Mouse (Mus musculus): ENCODE results near the gene Rassf2.

Gene Rassf2

DNA sequence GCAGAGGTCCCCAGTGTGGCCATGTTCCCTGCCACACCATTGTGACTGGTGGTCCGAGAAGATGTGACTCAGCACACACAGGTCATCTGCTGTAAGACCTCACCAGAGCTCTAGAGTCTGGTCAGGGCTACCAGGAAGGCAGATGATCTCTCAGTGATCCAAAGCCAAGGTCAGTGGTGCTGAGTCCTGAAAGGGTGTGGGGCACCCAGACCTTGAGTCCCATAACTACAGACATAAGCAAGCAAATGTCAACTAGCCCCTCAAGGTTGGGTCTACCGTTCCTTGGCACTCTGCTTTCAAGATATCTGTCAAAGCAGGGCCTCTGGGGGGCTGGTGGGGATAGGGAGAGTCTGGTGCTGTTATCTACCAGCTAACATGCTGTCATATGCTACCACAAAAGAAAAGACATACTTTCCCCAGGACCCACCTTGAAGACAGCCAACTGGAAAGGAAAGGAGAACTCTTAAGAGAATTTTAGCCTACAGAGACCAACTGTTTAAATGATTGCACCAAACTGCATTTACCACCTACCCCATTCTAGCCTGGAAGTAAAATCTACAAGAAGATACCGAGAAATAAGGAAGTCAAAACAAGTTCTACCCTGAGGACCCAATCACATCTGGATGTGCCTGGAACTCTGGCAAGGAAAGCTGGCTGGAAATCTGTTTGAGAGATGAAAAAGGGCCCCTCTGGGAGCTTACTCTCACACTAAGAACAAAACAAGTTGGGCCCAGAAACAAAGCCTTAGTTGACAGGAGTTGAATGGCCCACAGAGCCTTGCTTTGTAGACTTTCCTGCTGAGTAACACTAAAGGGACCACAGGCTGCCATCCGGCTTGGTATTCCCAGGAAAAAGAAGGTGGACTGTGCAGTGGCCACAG, 4.8 kb upstream of the Rassf2 start:
- DNase-seq: no peak

DNA sequence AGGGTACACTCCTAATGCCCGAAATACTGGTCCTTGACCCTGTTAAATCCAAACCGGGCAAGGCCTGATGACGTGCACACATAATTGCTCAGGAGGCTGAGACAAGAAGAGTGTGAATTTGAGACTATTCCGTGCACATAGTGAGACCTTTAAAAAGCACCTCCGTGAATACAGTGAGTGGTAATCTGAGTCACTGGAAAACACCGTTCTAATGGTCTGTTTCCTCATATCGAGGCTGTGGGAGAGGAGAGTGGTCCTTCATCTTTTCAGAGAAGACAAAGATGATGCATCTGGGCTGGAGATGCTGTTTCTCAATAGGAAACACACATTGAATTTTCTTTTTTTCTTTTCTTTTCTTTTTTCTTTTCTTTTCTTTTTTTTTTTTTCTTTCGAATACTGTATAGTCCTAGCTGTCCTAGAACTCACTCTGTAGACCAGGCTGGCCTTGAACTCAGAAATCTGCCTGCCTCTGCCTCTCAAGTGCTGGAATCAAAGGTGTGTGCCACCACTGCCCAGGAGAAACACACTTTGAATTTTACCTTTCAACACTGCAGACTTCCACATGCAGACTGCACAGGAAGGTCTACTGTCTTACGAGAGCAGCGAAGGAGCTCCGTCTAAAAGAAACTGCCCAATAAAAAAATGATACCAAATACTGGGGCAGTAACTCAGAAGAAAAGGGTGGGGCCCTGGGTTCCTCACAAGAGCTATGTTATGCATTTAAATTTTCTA, 1.5 kb upstream of the Rassf2 start:
- no peak for DNase-seq

DNA sequence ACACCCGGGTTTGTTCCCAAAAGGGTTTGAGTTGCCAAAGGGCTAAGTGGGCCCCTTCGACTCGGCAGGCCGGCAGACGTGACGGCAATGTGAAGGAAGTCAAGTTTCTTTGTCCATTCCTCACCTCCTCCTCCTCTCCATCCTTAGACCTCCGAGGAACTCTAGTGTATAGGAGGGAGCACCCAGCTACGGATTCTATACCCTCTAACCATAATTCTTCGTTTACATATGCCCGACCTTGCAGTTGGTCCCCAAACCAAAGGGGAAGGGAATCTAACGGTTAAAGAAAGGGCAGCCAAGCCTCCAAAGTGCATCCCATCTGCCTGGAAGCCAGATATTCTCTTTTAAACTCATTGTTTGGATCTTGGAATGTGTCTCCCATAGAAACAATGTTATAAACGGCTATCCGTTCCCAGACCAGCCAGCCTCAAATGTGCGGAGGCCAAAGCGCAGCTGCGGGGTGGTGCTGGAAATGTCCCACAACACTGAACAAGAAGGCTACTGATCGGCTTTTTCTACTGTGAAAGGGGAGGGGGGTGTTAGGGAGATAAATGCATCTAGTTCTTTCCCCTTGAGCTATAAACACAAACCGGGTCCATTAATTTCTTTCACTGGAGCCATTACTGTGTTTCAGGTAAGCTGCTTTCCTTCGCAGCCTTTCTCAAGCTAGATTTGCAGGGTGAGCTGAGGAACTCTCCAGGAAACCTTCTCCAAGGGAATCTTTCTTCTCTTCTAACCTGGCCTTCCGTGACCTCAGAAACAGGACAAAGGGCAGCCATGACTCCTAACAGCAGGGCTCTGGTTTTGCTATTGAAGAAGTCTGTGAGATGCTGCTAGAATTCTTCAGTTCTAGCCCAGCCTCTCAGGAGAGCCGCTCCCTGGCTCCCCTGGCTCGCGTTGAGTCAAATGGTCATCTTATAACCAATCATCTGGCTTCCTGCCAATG, 633 bp upstream of the Rassf2 start:
- no peak for DNase-seq

DNA sequence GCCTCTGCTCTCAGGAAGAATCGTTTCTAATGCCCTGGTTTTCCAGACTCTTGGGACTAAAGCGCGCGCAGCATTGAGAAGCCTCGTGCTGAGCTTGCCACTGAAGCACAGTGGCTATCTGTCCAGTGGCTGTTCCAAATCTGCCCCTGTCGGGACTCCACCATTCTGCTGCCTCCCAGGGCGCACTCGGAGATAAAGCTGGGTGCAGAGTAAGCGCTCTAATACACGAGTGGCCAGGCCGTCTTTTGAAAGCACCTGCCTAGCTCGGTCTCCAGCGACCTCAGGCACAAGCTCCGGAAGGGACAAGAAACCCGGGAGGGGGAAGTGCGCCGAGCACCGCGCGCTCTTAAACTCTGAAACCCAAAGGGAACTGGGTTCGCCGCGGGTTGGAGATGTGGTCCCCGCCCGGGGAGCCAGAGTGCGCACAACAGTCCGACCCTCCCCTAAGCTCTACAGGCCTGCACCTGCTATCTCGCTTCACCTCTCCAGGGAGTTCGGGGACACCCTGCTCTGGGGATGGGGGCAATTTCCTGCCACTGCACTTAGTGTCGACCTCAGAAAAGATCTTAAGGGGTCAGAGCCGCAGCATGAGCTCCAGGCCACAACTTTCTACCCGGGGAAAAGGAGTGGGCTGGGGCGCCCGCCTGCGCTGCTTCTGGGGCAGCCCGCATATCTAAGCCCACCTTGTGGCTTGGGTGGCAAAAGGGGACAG, 1.0 kb downstream of the Rassf2 start:
- DNase-seq: peak in 1 of 2 experiments; percentile 19

DNA sequence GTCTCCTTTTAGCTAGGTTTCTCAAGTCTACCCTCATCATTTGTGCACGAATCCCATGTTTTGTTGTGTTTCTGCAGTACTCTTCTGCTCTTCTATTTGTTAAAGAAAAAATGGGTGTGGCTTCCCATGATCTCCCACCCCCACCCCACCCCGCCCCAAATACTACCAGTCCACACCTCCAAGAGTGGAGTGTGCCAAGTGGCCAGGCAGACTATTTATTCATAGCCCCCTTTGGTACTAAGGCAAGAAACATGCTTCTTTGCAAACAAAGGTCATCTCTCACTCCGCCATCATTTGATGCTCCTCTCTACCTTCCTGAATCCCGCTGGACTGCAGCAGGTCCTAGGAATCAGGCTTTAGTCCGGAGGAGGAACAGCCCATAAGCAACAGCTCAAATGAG, 2.0 kb downstream of the Rassf2 start:
- no peak for DNase-seq

DNA sequence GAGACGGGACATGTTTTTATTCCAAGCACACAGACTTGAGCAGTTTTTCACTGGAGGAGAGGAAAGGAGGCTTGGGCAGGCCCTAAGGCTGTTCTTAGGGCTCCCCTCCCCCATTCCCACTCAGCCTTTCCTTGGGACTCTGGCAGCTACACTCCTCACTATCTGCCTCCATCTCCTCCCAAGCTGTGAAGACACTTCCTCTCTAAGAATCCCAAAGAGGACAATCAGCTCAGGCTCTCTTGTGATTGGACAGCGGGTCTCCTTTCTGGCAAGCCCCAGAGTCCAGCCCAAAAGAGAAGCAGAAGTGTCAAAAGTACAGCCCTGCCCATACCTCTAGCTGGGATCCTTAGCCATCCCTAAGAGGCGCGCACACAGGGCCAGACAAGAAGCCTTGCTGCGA, 2.7 kb downstream of the Rassf2 start:
- no peak for DNase-seq

DNA sequence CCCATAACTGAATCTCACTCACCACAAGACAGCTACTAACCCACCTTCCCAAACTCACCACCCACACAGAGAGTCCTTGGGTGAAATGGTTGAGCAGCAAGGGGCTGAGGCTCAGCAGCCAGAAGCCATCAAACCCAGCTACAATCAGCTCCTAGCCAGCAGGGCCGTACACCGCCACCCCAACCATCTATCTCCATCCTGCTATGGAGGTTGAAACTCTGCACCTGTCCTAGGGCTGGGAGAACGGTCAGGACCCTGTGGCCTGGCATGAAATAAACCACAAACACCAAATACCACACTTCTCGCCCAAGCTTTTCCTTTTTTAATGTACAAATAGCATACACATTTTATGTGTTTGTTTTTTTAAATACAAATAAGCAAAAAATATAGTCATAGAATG, 6.0 kb downstream of the Rassf2 start:
- DNase-seq: no peak

DNA sequence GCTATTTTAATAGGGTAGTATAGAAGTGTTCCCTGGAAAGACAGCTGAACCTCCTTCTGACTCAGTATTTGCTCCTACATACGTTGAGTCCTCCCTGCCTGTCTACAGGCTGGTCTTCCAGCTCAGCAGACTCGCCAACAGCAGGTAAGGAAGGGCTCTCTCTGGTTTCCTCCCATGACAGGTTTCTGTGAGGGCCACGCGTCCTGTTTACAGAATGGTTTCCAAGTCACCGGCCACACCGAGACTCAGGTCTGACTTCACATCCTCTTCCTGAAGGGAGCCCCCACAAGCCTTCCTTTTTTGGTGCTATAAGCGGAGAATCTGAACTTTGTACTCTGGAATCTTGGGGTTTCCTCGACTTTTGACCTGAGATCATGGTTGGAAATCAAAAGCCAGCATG, 7.4 kb downstream of the Rassf2 start:
- DNase-seq: no peak

DNA sequence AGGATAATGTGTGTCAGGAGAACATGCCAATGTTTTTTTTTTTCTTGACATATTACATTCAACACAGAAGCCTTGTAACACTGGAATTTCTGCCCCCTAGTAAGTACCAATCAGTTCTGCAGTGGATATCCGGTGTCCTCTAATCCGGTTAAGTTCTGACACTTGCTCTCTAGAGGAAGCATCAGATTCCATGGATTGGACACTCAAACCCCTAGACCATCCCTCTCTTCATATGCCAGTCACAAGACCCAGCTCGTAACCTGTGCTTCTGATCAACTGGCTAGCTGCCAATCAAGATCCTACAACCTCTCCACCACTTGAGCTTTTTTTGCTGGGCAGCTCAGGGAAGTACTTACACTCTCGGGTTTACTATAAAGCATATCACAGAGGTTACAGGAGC, 8.4 kb downstream of the Rassf2 start:
- no peak for DNase-seq

DNA sequence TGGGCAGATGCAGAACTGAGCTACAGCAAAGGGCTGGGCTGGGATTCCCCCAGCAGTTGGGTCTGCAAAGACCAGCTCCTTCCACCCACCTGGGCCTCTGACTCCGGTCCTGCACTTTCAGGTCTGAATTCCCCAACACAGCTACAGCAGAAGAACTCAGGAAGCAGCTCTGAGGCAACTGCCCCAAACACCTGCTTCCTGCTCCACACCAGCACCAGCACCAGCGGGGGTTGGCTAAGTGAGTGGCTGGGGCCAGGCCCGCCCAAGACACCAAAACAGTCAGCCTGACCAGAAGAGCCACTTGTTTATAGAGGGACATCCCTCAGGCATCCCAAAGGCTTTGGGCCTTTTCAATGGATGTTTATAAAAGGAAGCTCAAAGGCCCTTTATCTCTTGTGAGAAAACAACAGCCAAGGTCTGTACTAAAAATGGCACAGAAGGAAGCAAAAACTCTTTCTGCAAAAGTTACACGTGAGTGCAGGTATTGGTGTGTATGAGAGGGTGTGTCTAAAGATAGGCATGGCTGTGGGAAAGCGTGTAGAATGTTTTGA, 9.0 kb downstream of the Rassf2 start:
- no peak for DNase-seq

DNA sequence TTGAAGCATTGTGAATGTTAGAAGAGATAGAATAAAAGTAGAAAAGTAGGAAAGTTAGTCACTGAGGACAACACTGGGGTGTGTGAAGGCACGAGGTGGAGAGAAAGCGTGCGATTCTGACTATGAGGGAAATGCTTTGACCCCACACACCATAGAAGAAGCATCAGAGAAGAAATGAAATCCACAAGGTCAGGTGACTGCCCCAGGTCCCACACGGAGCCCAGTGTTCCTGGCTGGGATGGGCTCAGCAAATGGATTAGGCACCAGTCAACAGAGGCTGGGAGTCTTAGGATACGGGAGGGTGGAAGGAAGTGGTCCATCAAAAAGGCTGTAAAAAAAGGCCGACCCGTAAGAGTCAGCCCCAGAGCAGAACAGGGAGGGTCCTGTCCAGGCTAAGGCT, 9.6 kb downstream of the Rassf2 start:
- DNase-seq: no peak

DNA sequence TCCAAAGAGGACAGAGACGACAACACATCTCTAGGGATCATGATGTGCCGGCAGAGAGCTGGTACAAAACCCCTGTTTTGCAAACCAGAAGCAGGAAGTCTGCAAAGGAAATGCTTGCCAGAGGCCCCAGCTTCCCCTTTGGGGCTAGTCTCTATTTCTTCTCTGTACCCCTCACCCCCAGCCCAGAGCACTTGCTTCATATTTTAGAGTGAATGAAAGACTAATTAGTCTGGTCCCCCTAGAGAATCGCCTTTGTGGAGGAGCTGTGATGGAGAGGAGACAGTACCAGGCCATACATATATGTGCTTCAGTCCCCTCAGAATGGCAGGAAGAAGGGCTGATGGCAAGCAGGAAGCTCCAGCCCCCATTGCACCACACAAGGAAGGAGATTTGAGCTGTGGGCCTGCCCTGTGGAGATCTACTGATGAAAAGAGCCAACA, 10.7 kb downstream of the Rassf2 start:
- DNase-seq: no peak

DNA sequence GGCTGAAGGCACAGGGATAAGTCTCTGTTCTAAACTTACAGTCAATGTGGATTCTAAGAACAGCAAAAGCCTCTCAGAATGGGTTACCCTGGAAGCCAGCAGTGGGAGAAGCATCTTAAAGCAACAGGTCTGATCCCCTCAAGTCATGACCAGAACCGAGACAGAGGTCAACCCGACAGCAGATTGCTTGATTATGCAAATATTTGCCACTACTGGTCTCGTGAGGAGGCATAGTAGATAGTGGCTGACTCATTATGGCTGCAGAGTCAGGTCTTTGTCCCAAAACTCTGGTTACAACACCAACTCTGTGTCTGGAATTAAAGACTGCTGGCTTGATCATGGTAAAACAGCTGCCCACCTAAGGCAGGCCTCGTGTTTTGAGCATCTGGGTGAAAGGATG, 11.9 kb downstream of the Rassf2 start:
- no peak for DNase-seq

DNA sequence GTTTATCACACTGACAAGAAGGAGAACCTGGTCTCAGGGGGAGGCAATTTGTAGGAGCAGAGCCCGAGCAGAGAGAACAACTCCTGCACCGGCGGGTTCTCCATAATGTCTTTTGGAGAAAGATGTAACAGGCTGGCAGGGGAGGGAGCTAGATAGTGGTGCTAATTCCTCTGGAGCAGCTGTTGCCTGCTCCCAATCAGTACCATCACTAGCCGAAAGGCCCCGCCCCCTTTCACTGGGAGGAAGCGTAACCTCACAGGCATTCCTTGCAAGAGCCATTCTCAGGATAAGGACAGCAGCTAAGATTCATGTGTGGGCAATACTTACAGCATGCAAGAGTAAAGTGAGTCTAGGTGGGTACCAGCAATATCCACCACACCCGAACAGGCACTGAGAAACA, 12.4 kb downstream of the Rassf2 start:
- DNase-seq: no peak

DNA sequence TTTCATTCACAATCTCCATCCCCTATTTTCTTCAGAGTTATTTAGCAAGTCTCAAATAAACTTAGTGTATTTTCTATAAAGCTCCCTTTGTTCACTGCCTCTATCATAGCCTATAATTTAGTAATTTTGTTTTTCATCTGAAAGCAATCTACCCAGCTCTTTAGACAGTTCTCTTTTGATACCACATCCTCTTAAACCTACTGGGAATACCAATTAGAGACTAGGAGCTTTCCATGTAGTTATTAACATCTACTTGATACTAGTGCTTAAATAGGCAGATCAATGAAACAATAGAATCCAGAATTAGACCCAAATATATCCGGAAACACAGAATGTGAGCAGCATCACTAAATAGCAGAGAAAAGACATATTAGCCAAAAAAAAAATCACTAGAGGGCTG, 14.0 kb downstream of the Rassf2 start:
- DNase-seq: no peak

DNA sequence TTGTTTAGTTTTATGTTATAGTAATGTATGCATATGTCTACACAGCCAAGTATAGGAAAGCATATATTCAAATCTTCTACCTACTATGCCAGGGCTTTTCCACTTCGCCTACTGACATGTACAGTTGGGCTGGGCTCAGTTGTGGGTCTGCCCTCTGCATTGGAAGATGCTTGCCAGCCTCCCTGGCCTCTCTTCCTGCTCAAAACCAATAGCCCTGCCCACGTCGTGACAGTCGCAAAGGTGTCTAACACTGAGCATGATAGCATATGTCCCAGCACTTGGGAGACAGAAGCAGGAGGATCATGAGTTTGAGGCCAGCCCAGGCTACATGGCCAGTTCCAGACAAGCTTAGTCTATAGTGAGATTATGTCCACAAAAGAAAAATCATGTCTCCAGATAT, 16.9 kb downstream of the Rassf2 start:
- no peak for DNase-seq

DNA sequence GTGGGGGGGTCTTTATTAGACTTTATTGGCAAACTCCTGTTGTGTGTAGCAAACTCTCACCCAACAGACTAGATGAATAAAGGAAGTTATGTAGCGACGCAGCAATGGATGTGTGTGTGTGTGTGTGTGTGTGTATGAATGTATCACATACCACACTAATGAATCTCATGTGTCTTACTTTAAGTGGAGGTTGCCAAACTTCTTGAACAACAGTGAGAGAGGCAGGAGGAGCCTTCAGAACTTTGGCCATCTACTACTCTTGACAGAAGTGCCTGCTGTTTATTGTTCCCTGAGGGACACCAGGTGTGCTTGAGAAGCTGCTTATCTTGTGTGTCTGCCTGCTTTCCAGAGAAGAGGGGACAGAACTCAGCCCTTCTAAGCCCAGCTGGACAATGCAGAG, 19.3 kb downstream of the Rassf2 start:
- no peak for DNase-seq

DNA sequence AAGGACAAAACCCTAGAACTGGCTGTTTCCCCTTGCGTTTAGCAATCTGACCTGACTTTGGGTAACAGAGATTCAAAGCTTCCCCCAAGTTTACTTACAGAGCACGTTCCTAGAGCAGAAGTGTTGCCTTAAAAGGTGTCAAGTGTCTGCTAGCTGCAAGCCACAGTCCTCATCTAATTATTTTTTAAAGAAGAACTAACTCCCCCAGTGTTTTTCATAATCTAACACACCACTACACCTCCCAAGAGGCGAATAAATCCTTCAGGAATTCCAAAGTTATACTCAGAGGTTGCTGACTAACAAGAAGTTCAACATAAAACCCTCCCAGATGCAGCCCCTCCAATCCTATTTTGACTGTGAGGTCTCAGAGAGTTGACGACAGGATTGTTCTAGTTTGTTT, 21.9 kb downstream of the Rassf2 start:
- no peak for DNase-seq

DNA sequence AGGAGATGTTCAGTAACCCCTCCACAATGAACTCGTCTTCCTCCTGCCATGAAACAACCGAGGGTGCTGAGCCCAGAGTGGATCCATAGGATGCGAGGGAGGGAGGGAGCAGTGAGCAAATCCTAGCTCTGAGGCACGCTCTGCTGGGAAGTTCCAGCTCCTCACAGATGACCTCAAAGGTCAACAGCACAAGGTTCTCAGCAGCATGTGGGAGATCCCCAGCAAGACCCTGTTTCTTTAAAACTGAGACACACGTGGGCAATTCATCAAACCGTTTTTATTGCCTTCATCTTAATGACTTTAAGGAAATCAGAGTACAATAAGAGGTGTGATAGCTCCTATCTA, 22.6 kb downstream of the Rassf2 start:
- DNase-seq: no peak

DNA sequence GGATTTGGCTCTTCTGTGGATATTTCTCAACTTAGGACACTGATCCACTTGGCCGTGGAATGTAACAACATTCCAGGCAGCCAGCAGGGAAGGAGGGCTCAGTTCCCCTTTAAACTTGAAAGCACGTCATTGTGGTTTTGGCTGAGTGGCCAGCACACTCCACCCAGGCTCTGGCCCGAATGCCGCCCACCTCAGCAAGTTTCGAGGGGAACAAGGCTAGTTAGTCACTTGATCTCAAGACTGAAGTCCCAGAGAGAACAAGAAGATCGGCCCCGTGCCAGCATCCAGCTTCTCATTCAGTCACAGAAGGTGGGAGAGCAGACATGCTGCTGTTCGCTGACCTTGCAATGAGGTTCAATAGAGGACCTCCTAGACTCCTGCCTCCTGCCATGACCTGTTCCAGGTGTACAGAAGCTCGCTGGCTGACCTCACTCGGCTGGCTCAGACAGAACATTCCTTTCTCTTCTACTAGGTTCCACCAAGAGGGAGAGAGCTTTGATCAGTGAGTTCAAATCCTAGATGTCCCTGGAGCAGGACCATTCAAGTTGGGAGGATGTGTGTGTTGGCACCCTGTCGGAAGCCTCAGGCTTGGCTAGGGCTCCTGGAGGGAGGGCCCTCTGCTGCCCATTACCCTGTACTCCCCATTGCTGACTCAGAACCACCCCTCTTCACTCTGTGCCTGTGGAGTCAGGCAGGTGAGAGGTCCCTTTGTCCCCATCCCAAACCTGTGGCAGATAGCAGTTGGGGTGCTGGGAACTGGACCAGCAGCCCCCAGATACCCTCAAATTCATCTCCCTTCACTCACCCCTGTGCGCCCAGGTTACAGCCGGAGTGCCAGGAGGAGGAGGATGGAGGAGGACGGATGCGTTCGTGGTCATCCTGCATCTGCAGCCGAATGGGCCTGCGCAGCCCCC, 23.2 kb downstream of the Rassf2 start:
- DNase-seq: no peak

DNA sequence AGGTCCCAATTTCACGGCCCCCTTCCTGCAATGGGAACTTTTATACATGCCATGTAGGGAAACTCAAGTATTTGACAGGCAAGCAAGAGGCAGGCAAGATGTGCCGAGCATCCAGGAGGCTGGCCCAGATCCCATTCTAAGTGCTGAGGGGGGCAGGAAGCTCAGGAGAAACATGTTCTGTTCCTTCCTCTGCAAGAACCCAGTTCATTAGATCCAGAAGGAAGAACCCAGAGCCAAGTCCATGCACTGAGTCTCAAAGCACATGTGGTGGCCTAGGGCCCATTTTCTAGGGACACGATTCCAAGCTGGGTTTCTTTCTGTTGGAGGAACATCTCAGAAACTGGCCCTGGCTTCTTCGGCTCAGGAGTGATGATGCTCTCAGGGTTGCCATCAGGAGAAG, 24.6 kb downstream of the Rassf2 start:
- DNase-seq: no peak

Data from cerebellum, postnatal 36 days (tissue).